Mouse (Mus musculus) urinary bladder, postnatal 25 days (tissue): ENCODE results near the gene Rrn3.

ENCODE experiments used
- DNase-seq: peaks from one replicate; pipeline ENCODE4 v3.0.0; 2022; ENCODE audit warnings: low spot score

Gene Rrn3

GRCm38 (mm10) chr16:13851446-13851845, 70.9 kb downstream of the Rrn3 start:
- no peak for DNase-seq

GRCm38 (mm10) chr16:13853886-13854285, 73.4 kb downstream of the Rrn3 start:
- no peak for DNase-seq
